Comparison of ENCODE assay signal across 14 mouse cellular contexts in genomic region chr16:90125318-90126314, GRCm38 (mm10). TPM values are rescaled to one million over a fixed set of nuclear protein-coding genes. Genes with fewer than 3 reads are reported as not detected.
DNase-seq lines count a peak whose midpoint lies in the region; ATAC-seq and TF ChIP-seq lines count a peak whose summit lies in the region.
"Had no signal": no experiment of that assay in that cellular context is flagged by ENCODE, and none has a peak within 500 bp of the region (broad histone marks: within the 10 kb centered on the region; RNA-seq: fewer than 3 reads in every experiment).

No protein-coding gene starts in this region.

- H3K4me1 ChIP-seq in kidney, embryonic 14.5 days (ENCODE audit: control insufficient read depth, insufficient read depth, low read length), result peaks cover 14% of the 10 kb centered on the region; the same call in 1 of the 2 replicates
- H3K4me1 ChIP-seq in lung, adult 2 months (ENCODE audit: control insufficient read depth, insufficient read depth, low read length), result no peaks in the 10 kb centered on the region

- no peak for TF ChIP-seq CTCF in lung, adult 2 months (IDR thresholded peaks at IDR 0.05; ENCODE audit: insufficient read depth, low read length)

- H3K4me3 ChIP-seq in kidney, embryonic 14.5 days (ENCODE audit: low read length), result no peak overlapping the region
- no peak overlapping the region for H3K4me3 ChIP-seq in lung, adult 2 months (replicated peaks; ENCODE audit: extremely low read depth, low read depth, low read length)

- no peak for TF ChIP-seq POLR2A in lung, adult 2 months (IDR thresholded peaks at IDR 0.05; ENCODE audit: borderline replicate concordance, extremely low read depth, low read depth, low read length)

- ATAC-seq in kidney, embryonic 14.5 days (ENCODE audit: low FRiP score, low TSS enrichment), result 0 out of 2 replicates have a peak, but pooled peaks have one; percentile 29
- ATAC-seq: CD4-positive, CD25-positive, alpha-beta regulatory T cell, adult 4 months had no signal

- no peaks in the 10 kb centered on the region for H3K36me3 ChIP-seq in kidney, embryonic 14.5 days (ENCODE audit: control insufficient read depth, insufficient read depth, low read length)

- whole genome bisulfite sequencing in kidney, embryonic 14.5 days, result 45% methylated on average over 21 of the region's 21 CpGs
- WGBS in lung, adult 2 months, result 65% methylated on average over 21 of the region's 21 CpGs

- H3K27me3 ChIP-seq in kidney, embryonic 14.5 days (ENCODE audit: control insufficient read depth, insufficient read depth, low read length), result no peaks in the 10 kb centered on the region

- H3K4me2 ChIP-seq in kidney, embryonic 14.5 days (replicated peaks; ENCODE audit: low read depth, low read length), result no peak overlapping the region

- no peak overlapping the region for H3K27ac ChIP-seq in kidney, embryonic 14.5 days (ENCODE audit: low read depth, low read length)

- no peak for DNase-seq in kidney, adult 18-20 months
- DNase-seq in urinary bladder, postnatal 25 days (ENCODE audit: low spot score), result peak; percentile 26
- DNase-seq in urinary bladder, postnatal 4 days (ENCODE audit: low spot score in 2 of 2), result no peak
- peak; percentile 12 for DNase-seq in lung, adult 2 months
- no peak for DNase-seq in right cerebral cortex, postnatal 25 days
- DNase-seq in cerebellum, adult 9-11 months, result no peak
- DNase-seq: adrenal gland, postnatal 36 days; gastrocnemius, postnatal 25 days; heart, postnatal 10 days; layer of hippocampus, adult 9-11 months; left cerebral cortex, postnatal 4 days; thymus, postnatal 36 days had no signal

- no peak overlapping the region for H3K9ac ChIP-seq in kidney, embryonic 14.5 days (ENCODE audit: low read depth, low read length)

- no peaks in the 10 kb centered on the region; the same call in 1 of the 2 replicates for H3K9me3 ChIP-seq in kidney, embryonic 14.5 days (ENCODE audit: control insufficient read depth, low read length)

RNA-seq across cellular contexts. Expression of gene Tiam1, which starts 18.0 kb away (rescaled TPM):
- polyA plus RNA-seq in kidney, embryonic 14.5 days (2014; fragmentation: Nextera tagmentation; extraction: Ambion mirVana), result 24.5 and 28.4 TPM in 2 replicates
- 7.1 and 14.6 TPM in 2 replicates for polyA plus RNA-seq in lung, adult 2 months (2012; rRNA removed)

Comparison
In these comparisons a context has a peak if more than half of its experiments do, and no peak if none do; other contexts are left out.
1. DNase-seq: peak in urinary bladder, postnatal 25 days (single experiment) and lung, adult 2 months (single experiment); none in kidney, adult 18-20 months (single experiment), urinary bladder, postnatal 4 days (0 of 2), right cerebral cortex, postnatal 25 days (single experiment) and cerebellum, adult 9-11 months (single experiment).